Mouse (Mus musculus) ES-E14 (cell line): ENCODE data around the gene Gm17660.

Experiments
- HCFC1 ChIP-seq: IDR thresholded peaks from 2 replicates; pipeline ENCODE4 v1.6.1; 2012; ENCODE audit warnings: low read length, inconsistent platforms, borderline replicate concordance; ENCODE audit not compliant: insufficient read depth
- MAFK ChIP-seq: IDR thresholded peaks from 2 replicates; pipeline ENCODE4 v1.6.1; 2014; ENCODE audit warnings: mild to moderate bottlenecking, low read depth, low read length, inconsistent platforms; ENCODE audit not compliant: insufficient read depth

DNA sequence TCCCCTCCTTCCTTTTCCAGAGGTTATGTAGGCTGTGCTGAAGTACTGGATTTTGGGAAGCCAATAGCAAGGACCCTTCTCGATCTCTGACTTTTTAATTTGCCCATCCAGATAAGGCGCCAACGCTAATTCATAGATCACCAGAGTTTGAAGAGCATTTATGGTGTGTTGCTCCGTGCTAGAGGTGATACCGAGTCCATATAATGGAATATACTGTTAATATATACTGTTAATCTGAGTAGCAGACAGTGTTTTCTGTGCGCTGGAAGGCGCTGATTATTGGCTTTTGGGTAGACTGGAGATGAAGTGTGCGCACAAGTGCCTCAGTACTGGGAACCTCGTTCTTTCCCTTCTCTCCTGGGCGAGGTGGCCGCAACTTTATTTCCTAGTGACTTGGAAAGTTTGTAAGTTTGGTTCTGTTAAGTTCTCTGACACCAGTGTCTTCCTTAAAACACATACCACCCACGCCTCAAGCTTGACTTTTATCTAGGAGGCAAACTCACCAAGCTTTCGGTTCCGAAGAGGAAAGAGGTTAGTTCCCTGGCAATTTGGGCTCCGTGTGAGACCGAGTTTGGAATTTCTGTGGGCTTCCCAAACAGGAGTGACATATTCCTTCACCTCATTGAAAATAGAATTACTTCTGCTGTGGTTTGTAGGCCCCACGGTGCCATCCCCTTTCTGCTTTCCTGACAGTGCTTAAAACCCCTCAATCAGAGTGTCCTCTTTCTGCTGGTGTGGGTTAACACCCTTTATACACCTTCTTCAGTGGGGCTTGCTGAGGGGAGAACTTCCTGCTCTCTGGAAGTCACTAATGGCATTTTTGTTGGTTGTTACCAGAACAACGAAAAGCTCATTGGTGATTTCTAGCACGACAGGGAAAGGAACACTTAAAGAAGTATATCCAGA lies 30.0 kb downstream of the Gm17660 start:
- TF ChIP-seq HCFC1 (no peak), MAFK (no peak)
